Mouse (Mus musculus): ENCODE data around the gene Tmem218. TPM values are rescaled to one million over a fixed set of nuclear protein-coding genes. Genes with fewer than 3 reads are reported as not detected.
A peak's percentile ranks its signal among the peaks of the same experiment; 100 is the strongest.

Gene Tmem218
- polyA plus RNA-seq, 1 experiment from 2014 or later = 11.1 TPM

DNA sequence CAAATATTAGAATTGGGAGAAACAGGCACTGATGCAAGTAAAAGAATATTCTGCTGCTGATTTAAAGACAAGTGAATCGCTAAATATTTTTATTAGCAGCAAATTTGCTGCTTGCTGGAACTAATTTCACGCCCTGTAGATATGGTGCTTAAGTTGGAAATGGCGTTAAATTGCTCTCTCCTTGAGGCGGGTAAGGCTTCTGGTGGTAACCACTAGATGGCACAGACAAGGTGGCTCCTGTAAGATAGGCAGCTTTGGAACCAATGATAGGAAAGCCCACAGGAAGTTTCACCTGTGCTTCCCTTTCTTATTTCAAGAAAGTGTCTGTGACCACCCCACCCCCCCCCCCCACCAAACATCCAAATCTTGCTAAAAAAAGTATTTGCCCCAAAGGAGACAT is 11.0 kb upstream of the Tmem218 start:
- Histone ChIP-seq H3K4me2 (replicated peaks) (no peak overlapping the region), H3K9ac (replicated peaks) (no peak overlapping the region), H3K4me3 (no peak overlapping the region), H3K36me3 (no peaks in the 10 kb centered on the region), H3K27me3 (no peaks in the 10 kb centered on the region), H3K27ac (replicated peaks) (no peak overlapping the region), H3K9me3 (no peaks in the 10 kb centered on the region), H3K4me1 (no peaks in the 10 kb centered on the region)
- ATAC-seq (replicated peaks) = no peak
- 87% methylated on average over 4 of the region's 4 CpGs for WGBS

DNA sequence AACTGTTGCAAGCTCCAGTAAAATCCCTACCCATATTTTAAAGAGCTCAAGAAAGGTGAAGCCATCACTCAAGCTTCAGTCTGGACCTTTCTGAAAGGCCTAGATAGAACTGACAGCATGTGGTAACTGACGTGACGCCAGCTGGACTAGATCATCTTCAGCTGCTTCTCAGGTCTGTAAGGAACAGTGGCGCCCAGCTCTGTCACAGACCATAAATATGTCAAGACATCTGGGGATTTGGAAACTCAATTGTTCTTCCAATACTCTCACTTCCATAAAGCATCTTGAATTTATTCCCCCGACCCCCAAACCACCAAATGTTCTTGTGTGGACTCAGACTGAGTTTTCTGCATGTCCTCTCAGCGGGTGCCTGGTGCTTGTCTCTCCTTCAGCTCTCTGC is 7.6 kb upstream of the Tmem218 start:
- H3K27me3 ChIP-seq = no peaks in the 10 kb centered on the region
- no peaks in the 10 kb centered on the region for H3K36me3 ChIP-seq
- no peak overlapping the region for H3K9ac ChIP-seq (replicated peaks)
- ATAC-seq (replicated peaks) = no peak
- H3K9me3 ChIP-seq = no peaks in the 10 kb centered on the region
- 91% methylated on average over 5 of the region's 5 CpGs for WGBS
- H3K4me2 ChIP-seq (replicated peaks) = no peak overlapping the region
- H3K4me1 ChIP-seq = peaks cover 6% of the 10 kb centered on the region; the same call in 1 of the 2 replicates
- no peak overlapping the region for H3K4me3 ChIP-seq
- no peak overlapping the region for H3K27ac ChIP-seq (replicated peaks)

DNA sequence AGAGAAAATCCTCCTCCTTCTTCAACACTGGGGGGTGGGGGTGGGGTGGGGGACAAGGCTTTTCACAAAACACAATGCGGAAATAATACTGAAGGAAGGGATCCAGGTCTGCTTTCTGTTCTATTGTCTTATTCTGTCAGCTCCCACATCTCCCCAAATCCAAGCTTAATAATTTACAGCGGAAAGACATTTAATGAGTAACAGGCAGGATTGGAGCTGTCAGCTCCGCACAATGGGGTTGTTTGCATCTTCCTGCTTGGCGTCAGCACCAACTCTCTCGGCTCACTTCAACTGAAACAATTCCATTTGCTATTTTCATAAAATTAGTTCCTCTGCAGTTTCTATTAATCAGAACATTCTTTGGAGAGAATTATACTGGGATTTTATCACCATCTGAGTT is 4.1 kb upstream of the Tmem218 start:
- H3K4me1 ChIP-seq = peaks cover 18% of the 10 kb centered on the region
- H3K4me3 ChIP-seq = no peak overlapping the region
- H3K9ac ChIP-seq (replicated peaks) = no peak overlapping the region
- no peaks in the 10 kb centered on the region for H3K27me3 ChIP-seq
- peak overlapping the region; percentile 58 for H3K27ac ChIP-seq (replicated peaks)
- WGBS = 19% methylated on average over 5 of the region's 5 CpGs
- H3K4me2 ChIP-seq (replicated peaks) = no peak overlapping the region
- H3K36me3 ChIP-seq = no peaks in the 10 kb centered on the region
- no peaks in the 10 kb centered on the region for H3K9me3 ChIP-seq
- no peak for ATAC-seq (replicated peaks)

DNA sequence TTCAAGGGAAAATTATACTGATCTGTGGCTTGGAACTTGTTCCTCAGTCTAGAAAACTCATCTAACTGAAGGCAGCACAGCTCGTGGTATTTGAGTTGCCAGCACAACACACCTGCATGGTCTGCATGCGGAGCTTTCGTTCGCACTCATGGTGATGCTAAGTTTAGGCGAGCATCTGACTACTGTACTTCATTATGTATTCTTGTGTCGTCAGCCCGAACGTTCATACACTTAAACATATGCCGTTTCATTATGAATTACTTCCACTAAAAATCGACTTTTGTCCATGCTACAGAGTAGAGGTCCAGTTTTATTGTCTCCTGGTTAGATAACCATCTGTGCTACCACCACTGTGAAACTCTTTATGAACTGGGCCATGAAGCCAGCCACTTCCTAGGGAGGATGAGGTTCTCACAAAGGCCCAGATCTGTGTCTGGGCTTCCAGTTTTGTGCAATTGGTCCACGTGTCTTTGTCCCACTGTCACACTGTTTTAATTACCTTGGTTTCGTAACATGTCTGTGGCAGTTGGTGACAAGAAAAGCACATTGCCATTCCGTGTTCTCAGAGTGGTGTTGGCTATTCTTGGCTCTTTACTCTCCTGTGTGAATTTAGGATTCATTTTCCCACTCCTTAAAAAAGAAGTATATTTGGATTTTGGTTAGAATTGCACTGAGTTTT is 5.2 kb downstream of the Tmem218 start:
- Histone ChIP-seq H3K4me1 (peaks cover 9% of the 10 kb centered on the region), H3K36me3 (no peaks in the 10 kb centered on the region), H3K4me3 (no peak overlapping the region), H3K4me2 (replicated peaks) (no peak overlapping the region), H3K9me3 (no peaks in the 10 kb centered on the region), H3K27me3 (no peaks in the 10 kb centered on the region), H3K9ac (replicated peaks) (no peak overlapping the region), H3K27ac (replicated peaks) (no peak overlapping the region)
- 71% methylated on average over 13 of the region's 13 CpGs for WGBS
- no peak for ATAC-seq (replicated peaks)

DNA sequence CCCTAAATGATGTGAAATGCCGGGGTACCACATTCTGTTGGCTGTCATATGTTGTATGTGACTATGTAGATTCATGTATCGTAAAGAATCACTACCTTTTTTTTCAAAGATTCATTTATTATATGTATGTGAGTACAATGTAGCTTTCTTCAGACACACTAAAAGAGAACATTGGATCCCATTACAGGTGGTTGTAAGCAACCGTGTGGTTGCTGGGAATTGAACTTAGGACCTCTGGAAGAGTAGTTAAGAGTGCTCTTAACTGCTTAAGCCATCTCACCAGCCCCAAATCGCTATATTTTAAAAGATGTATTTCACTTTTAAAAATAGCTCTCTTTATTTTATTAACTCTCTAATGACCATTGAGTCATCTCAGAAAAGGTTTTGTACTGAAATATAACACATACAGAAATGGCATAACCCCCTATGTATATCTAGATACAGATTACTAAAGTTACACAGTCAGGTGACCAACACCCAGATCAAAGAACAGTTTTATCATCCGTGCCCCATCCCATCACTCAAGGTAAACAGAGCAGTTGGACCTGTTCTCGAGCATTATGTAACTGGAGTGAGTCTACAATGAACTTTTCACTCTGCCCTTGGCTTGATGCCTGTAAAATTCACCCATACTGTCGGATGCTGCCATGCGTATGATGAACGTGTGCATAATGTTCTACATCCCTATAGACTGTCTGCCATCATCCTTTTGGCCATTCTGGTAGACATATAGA is 6.5 kb downstream of the Tmem218 start:
- no peaks in the 10 kb centered on the region for H3K36me3 ChIP-seq
- WGBS = 87% methylated on average over 9 of the region's 9 CpGs
- ATAC-seq (replicated peaks) = no peak
- H3K4me1 ChIP-seq = no peaks in the 10 kb centered on the region
- H3K27ac ChIP-seq (replicated peaks) = no peak overlapping the region
- H3K27me3 ChIP-seq = no peaks in the 10 kb centered on the region
- H3K9me3 ChIP-seq = no peaks in the 10 kb centered on the region
- no peak overlapping the region for H3K9ac ChIP-seq (replicated peaks)
- no peak overlapping the region for H3K4me3 ChIP-seq
- H3K4me2 ChIP-seq (replicated peaks) = no peak overlapping the region

DNA sequence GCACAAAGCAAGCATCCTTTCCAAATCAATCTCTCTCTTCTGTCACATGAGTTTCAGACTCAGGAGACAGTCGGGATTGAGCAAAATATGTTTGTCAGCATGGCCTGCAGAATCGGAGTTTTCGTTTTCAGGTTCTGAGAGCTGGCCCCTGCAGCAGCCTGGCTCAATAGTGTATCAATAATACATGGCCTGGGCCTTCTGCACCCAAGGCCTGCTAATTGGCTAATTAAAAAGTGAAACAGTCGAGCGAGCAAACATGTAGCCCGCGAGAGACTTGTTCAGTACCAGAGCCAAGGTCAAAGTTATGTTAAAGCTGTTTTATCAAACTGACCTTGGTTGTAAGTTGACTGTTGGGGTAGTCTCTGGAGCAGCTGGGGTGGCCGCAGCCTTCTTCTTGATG is 12.7 kb downstream of the Tmem218 start:
- WGBS = 44% methylated on average over 8 of the region's 8 CpGs
- Histone ChIP-seq H3K9me3 (no peaks in the 10 kb centered on the region), H3K4me2 (replicated peaks) (no peak overlapping the region), H3K36me3 (peaks cover 3% of the 10 kb centered on the region; the same call in 1 of the 2 replicates), H3K27me3 (no peaks in the 10 kb centered on the region), H3K9ac (replicated peaks) (no peak overlapping the region), H3K27ac (replicated peaks) (no peak overlapping the region), H3K4me1 (no peaks in the 10 kb centered on the region), H3K4me3 (no peak overlapping the region)
- ATAC-seq (replicated peaks) = no peak

DNA sequence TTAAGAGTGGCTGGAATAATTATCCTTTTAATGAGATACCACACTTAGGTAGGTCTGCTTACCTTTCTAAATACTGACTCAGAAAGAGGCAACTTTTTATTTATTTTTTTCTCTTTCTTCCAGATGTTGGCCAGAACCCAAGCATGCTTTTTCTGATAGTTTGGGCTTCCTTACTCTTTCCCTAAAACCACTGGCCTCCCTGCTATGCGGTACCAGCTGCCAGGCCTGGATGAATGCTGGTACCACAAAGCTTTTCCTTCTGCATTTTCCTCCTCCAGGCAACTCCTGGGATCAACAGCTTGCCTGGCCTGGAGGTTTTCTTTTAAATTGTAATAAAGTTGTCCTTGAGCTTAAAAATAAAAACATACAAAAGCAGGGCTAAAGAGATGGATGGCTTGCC is 17.6 kb downstream of the Tmem218 start:
- Histone ChIP-seq H3K27ac (replicated peaks) (no peak overlapping the region), H3K4me1 (0 out of 2 replicates have a peak, but pooled peaks cover 3% of the 10 kb centered on the region), H3K36me3 (peaks cover 3% of the 10 kb centered on the region; the same call in 1 of the 2 replicates), H3K9me3 (no peaks in the 10 kb centered on the region), H3K9ac (replicated peaks) (no peak overlapping the region), H3K4me3 (no peak overlapping the region), H3K4me2 (replicated peaks) (no peak overlapping the region), H3K27me3 (no peaks in the 10 kb centered on the region)
- ATAC-seq (replicated peaks) = no peak
- 92% methylated on average over 1 of the region's 1 CpGs for WGBS

DNA sequence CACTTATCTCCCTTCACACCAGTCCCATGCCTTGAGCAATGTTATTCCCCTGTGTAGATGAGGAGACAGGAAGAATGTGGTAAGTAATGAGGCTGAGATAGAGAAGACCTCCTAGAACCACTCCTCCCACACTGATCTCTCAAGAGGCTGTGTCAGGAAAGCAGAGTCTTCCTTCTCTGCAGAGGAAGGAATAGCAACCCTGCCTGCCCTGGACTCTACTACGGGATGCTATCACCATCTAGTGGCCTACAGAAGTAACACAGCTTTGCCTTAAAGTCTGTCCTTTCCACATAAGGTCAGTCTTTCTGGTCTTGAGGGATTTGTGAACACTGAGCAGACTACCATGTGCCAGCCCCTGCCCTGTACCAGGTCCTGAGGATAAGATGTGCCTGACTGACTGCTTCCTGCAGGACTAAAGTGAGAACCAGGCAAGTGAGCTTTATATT is 21.9 kb downstream of the Tmem218 start:
- no peaks in the 10 kb centered on the region for H3K9me3 ChIP-seq
- WGBS = 0% methylated on average over 1 of the region's 1 CpGs
- H3K9ac ChIP-seq (replicated peaks) = no peak overlapping the region

DNA sequence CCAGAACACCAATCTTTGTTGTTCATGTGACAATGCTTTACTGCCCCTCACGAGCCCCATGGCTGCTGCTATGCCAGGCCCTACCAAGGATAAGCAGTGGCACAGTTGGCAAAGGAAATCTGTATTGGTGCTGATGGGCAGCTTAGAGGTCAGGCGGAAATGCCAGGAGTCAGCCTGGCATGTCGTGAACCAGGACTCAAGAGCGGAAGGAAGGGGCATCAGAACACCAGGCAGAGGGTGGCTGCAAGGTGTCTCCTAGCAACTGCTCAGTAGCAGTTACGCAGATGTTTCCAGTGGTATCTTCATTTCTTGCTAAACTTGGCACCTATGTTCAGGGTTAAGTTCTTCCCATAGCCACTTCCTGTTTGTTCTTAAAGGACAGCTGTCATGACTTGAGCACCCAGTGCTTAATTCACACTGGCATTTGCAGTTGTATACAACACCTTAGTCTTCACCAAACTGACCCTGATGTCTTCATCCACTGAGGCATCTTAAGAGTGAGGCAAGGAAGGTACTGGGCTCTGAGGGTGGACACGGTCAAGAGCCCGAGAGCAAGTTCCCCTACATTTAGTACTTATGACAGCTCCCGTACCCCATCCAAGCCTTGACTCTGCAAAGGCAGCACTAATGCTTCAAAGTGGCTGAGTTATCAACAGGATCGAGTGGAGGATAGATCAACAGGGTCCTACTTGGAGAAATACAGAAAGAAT is 22.6 kb downstream of the Tmem218 start:
- H3K4me1 ChIP-seq = 0 out of 2 replicates have a peak, but pooled peaks cover 3% of the 10 kb centered on the region
- H3K4me2 ChIP-seq (replicated peaks) = no peak overlapping the region
- no peaks in the 10 kb centered on the region for H3K36me3 ChIP-seq
- H3K4me3 ChIP-seq = no peak overlapping the region
- no peak for ATAC-seq (replicated peaks)
- no peak overlapping the region for H3K27ac ChIP-seq (replicated peaks)
- WGBS = 95% methylated on average over 9 of the region's 9 CpGs
- no peaks in the 10 kb centered on the region for H3K27me3 ChIP-seq
- H3K9me3 ChIP-seq = no peaks in the 10 kb centered on the region
- H3K9ac ChIP-seq (replicated peaks) = no peak overlapping the region

More for the DNA sequence above, 21.9 kb downstream of the Tmem218 start:
- Histone ChIP-seq H3K27me3 (no peaks in the 10 kb centered on the region), H3K4me1 (0 out of 2 replicates have a peak, but pooled peaks cover 3% of the 10 kb centered on the region), H3K4me2 (replicated peaks) (no peak overlapping the region), H3K27ac (replicated peaks) (no peak overlapping the region), H3K4me3 (no peak overlapping the region), H3K36me3 (no peaks in the 10 kb centered on the region)
- ATAC-seq (replicated peaks) = peak; percentile 87

DNA sequence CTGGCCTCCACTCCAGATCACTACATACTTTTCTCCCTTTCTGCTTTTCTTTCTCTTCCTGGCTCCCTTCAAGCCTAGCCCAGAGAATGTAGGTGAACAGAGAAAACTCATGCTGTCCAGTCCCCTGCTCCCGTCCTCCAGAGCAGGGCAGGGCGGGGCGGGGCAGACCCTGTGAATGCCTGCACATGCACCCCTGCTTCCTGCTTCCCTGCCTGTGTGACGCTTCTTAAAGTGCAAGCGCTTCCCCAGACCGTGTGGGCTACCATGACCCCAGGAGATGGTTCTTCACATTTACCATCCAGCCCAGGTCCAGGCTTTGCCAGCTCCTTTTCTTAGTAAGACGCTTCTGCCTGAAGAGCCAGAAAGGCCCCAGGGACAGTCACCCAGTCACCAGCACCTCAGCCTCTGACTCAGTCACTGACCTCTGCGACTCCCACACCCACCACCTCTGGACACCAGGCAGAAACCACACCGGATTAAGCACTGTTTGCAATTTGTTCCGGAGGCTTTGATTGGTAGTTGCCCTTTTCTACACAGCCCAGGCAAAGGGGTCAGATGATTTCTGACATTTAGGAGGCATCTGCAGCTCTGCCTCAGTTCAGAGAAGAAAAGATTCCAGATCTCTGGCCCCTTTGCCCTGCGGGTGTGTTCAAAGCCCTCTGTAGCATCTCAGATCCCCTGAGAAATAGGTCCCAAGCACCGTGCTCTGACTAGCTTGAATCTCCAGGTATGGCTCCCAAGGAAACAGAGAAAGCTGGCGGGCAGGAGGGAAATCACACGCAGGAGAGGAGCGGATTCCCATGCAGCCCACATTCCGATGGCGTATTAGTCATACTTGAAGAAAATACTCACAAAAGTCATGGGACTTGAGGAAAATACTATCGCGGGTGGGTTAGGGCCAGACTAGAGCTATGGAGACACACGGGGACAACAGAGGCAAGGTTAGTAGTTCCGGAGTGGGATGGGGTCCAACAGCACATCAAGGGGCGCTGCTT is 24.5 kb downstream of the Tmem218 start:
- H3K27me3 ChIP-seq = no peaks in the 10 kb centered on the region
- no peak for ATAC-seq (replicated peaks)
- no peak overlapping the region for H3K4me2 ChIP-seq (replicated peaks)
- 63% methylated on average over 22 of the region's 22 CpGs for WGBS
- H3K27ac ChIP-seq (replicated peaks) = no peak overlapping the region
- no peaks in the 10 kb centered on the region for H3K9me3 ChIP-seq
- no peaks in the 10 kb centered on the region for H3K36me3 ChIP-seq
- H3K4me1 ChIP-seq = 0 out of 2 replicates have a peak, but pooled peaks cover 3% of the 10 kb centered on the region
- no peak overlapping the region for H3K4me3 ChIP-seq
- no peak overlapping the region for H3K9ac ChIP-seq (replicated peaks)

DNA sequence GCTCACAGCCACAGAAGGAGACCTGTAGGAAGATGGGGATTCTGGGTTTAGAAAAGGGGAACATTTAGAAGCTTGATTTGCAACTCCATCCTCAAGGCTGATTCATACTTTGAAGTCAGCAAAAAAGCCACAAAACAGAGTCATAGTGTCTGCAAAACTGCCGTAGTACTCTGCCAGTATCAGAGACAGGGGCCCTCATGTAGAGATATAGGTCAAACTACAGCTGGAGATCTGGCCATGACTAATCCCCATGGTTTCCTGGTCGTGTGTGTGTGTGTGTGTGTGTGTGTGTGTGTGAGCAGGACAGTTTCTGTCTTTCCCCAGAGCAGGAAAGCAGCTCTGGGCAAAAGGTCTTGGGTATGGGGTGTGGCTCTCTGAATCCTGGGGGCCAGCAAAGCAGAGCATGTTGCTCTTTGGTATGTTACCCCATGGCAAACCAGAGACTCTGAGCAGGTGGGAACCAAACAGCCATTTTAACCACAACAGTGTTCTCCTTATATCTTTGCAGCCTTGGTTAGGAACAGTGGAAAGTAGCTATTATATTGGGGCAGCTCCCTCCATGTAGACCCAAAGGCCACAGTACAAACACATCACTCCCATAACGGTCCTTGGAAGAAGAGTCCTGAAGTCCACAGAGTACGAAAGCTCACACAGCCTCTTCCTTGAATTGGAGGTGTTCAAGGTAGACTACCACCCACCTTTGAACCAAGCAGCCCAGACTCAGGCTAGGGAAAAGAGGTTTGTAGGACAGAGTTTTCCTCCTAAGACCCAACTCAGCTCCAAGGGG is 28.1 kb downstream of the Tmem218 start:
- Histone ChIP-seq H3K9ac (replicated peaks) (no peak overlapping the region), H3K4me1 (no peaks in the 10 kb centered on the region), H3K36me3 (no peaks in the 10 kb centered on the region), H3K4me2 (replicated peaks) (no peak overlapping the region), H3K27ac (replicated peaks) (no peak overlapping the region), H3K27me3 (no peaks in the 10 kb centered on the region), H3K9me3 (no peaks in the 10 kb centered on the region), H3K4me3 (no peak overlapping the region)
- WGBS = 76% methylated on average over 4 of the region's 4 CpGs
- ATAC-seq (replicated peaks) = no peak
